In the genomic region with DNA sequence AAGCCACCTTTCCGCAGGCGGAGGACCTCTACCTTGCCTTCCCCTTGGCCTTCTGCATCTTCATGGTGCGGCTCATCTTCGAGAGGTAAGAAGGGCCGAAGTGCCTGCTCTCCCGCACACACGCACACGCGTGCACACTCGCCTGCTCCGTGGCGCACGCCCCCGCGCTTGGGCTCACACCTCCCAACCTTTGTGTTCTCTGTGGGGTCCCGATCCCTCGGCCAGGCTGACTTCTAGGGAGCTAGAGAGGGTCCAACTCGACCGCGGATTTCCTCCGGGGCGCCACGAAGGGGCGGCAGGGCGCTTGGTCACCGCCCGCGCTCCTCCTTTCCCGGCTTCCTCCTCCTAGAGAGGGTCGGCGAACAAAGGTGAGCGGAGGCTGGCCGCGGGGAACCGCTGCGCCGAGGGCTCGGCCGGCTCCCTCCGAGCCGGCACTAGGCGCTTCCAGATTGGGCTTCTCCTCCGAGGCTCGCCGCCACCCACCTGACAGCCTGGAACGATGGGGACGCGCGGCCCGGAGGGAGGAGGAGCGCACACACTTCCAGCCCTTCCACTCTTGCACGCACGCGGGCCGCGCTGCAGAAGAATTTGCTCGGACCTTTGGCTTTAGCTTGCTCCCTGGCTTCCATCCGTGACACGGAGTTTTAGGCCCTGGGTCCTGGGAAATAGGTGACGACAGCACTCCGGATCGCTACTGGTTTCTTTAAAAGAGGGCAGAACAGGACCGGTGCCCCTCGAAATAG, we compare ENCODE assay signal across 8 mouse cellular contexts. TPM values are rescaled to one million over a fixed set of nuclear protein-coding genes. Genes with fewer than 3 reads are reported as not detected.
DNase-seq lines count a peak whose midpoint lies in the region; ATAC-seq and TF ChIP-seq lines count a peak whose summit lies in the region.

No protein-coding gene starts in this region.

- no peaks in the 10 kb centered on the region for H3K27me3 ChIP-seq in forebrain, embryonic 16.5 days (replicated peaks; ENCODE audit: control insufficient read depth, insufficient read depth, low read length)
- no peaks in the 10 kb centered on the region for H3K27me3 ChIP-seq in lung, postnatal 0 days (replicated peaks; ENCODE audit: insufficient read depth, low read length)

- peak; percentile 60 for ATAC-seq in forebrain, embryonic 16.5 days
- ATAC-seq in lung, postnatal 0 days, result peak; percentile 54

- intact Hi-C loops in heart, postnatal 36 days (cut with DNase I), result loop anchor here (1.0 to 10.0 kb wide), 4 partner anchors 78 to 397 kb away; no protein-coding TSS in a partner anchor

- under 1% methylated on average over 64 of the region's 64 CpGs for WGBS in forebrain, embryonic 16.5 days
- WGBS in lung, postnatal 0 days, result 3% methylated on average over 63 of the region's 64 CpGs

- H3K4me3 ChIP-seq in forebrain, embryonic 16.5 days (replicated peaks; ENCODE audit: low read length), result peak overlapping the region; percentile 87
- peak overlapping the region; percentile 97 for H3K4me3 ChIP-seq in layer of hippocampus, adult 2 months
- peak overlapping the region; percentile 71 for H3K4me3 ChIP-seq in lung, postnatal 0 days (ENCODE audit: low read depth, low read length)

- H3K4me2 ChIP-seq in forebrain, embryonic 16.5 days (ENCODE audit: low read length), result peak overlapping the region; percentile 68
- H3K4me2 ChIP-seq in lung, postnatal 0 days (replicated peaks; ENCODE audit: low read depth, low read length), result peak overlapping the region; percentile 99

- H3K9me3 ChIP-seq in forebrain, embryonic 16.5 days (ENCODE audit: control insufficient read depth, low read length), result no peaks in the 10 kb centered on the region
- no peaks in the 10 kb centered on the region for H3K9me3 ChIP-seq in lung, postnatal 0 days (ENCODE audit: low read length)

- peak overlapping the region; percentile 94 for H3K9ac ChIP-seq in forebrain, embryonic 16.5 days (replicated peaks; ENCODE audit: low read depth, low read length)
- peak overlapping the region; percentile 50 for H3K9ac ChIP-seq in lung, postnatal 0 days (replicated peaks; ENCODE audit: low read depth)

- TF ChIP-seq CTCF in layer of hippocampus, adult 2 months (conservative IDR thresholded peaks at IDR 0.05), result no peak
- no peak for TF ChIP-seq CTCF in lung, postnatal 0 days (IDR thresholded peaks at IDR 0.05)

- peak overlapping the region; percentile 87 for H3K27ac ChIP-seq in forebrain, embryonic 16.5 days (ENCODE audit: low read length)
- H3K27ac ChIP-seq in layer of hippocampus, adult 2 months, result peak overlapping the region; percentile 97
- peak overlapping the region; percentile 47 for H3K27ac ChIP-seq in lung, postnatal 0 days (ENCODE audit: low read length)

- TF ChIP-seq EP300 in lung, postnatal 0 days (IDR thresholded peaks at IDR 0.05), result no peak

- peak; percentile 32 for DNase-seq in ES-CJ7 (ENCODE audit: low read depth, low spot score)
- DNase-seq in cerebellum, adult 11 months, result peak; percentile 54
- DNase-seq in heart, postnatal 36 days, result peak; percentile 52 to 64
- DNase-seq in layer of hippocampus, adult 2 months (ENCODE audit: low spot score in 2 of 2), result peak; percentile 43 to 47
- peak; percentile 57 for DNase-seq in lung, postnatal 0 days (ENCODE audit: low spot score)
- DNase-seq in ovary, postnatal 36 days (ENCODE audit: low spot score), result peak; percentile 63
- peak; percentile 14 for DNase-seq in urinary bladder, postnatal 10 days (ENCODE audit: low spot score)

- no peaks in the 10 kb centered on the region for H3K36me3 ChIP-seq in forebrain, embryonic 16.5 days (ENCODE audit: control insufficient read depth, insufficient read depth)
- H3K36me3 ChIP-seq in lung, postnatal 0 days (ENCODE audit: insufficient read depth, low read length), result no peaks in the 10 kb centered on the region

- peaks cover 20% of the 10 kb centered on the region for H3K4me1 ChIP-seq in forebrain, embryonic 16.5 days (replicated peaks; ENCODE audit: control insufficient read depth, insufficient read depth, low read length)
- 0 out of 2 replicates have a peak, but pooled peaks cover 5% of the 10 kb centered on the region for H3K4me1 ChIP-seq in lung, postnatal 0 days (ENCODE audit: insufficient read depth, low read depth, low read length)

RNA-seq across cellular contexts. Expression of gene Cers6, which starts 0.7 kb away (rescaled TPM):
- polyA plus RNA-seq in forebrain, embryonic 16.5 days (2015; fragmentation: Nextera tagmentation; extraction: Ambion mirVana), result 62.3 and 74.4 TPM in 2 replicates
- total RNA-seq in heart, postnatal 36 days (2021), result 10 to 100 TPM in 1 of 2 experiments, 1 to 10 TPM in 1; 9.1 to 12.0 TPM
- 10 to 100 TPM; 92.2 to 97.2 TPM for total RNA-seq in layer of hippocampus, adult 2 months (2021)
- 9.6 and 11.4 TPM in 2 replicates for polyA plus RNA-seq in lung, postnatal 0 days (2015; fragmentation: Nextera tagmentation; extraction: Ambion mirVana)

Comparison
In these comparisons a context has a peak if more than half of its experiments do, and no peak if none do; other contexts are left out.
1. Peak in every context shown above with its lines: DNase-seq, ATAC-seq, H3K4me3 ChIP-seq and H3K27ac ChIP-seq.
2. H3K27ac ChIP-seq: peak in every context shown above with its lines; median percentile 97 in layer of hippocampus, adult 2 months; 87 in forebrain, embryonic 16.5 days; 47 in lung, postnatal 0 days.
3. RNA of gene Cers6, which starts 0.7 kb away (total RNA-seq): 92.2 to 97.2 TPM in layer of hippocampus, adult 2 months; 9.1 to 12.0 TPM in heart, postnatal 36 days; every median in the first group is over 4 times any median in the second.